Mouse (Mus musculus) brain, embryonic 14.5 days (tissue): ENCODE data around the gene Col8a1.

Experiments used
- CTCF ChIP-seq: fragments of 200-500 bp; IDR thresholded peaks from 2 replicates; pipeline ENCODE4 v1.5.1; 2012; ENCODE audit warnings: inconsistent platforms, mild to moderate bottlenecking, moderate library complexity, borderline replicate concordance; ENCODE audit not compliant: insufficient read depth, insufficient read length; ENCODE audit errors: extremely low read depth
- POLR2A ChIP-seq: fragments of 200-500 bp; IDR thresholded peaks from 2 replicates; pipeline ENCODE4 v1.6.1; 2012; ENCODE audit warnings: mild to moderate bottlenecking, inconsistent platforms, borderline replicate concordance; ENCODE audit not compliant: poor library complexity, insufficient read depth, insufficient read length, severe bottlenecking; ENCODE audit errors: extremely low read depth

- no peak for TF ChIP-seq POLR2A
- no peak for TF ChIP-seq CTCF
Measured at GRCm38 (mm10) chr16:57755241-57755640, 704 bp upstream of the Col8a1 start.
